Mouse (Mus musculus) hindbrain, embryonic 13.5 days (tissue): Measurements from ENCODE around the gene Nfia. TPM values are rescaled to one million over a fixed set of nuclear protein-coding genes. Genes with fewer than 3 reads are reported as not detected.

ENCODE experiments used
- ATAC-seq: fragments of 200-750 bp; cut with Nextera tagmentation; 2 replicates; pipeline ENCODE4 v1.8.0; 2017; ENCODE audit warnings: moderate TSS enrichment; ENCODE audit not compliant: low FRiP score
- H3K27ac ChIP-seq: fragments of 300-500 bp; sonication (generic); 2 replicates; pipeline ENCODE4 v1.5.1; 2015; ENCODE audit warnings: inconsistent platforms, mild to moderate bottlenecking, moderate library complexity
- H3K27me3 ChIP-seq: fragments of 300-500 bp; sonication (generic); 2 replicates; pipeline ENCODE4 v1.6.1; 2015; ENCODE audit warnings: mild to moderate bottlenecking, inconsistent platforms
- H3K36me3 ChIP-seq: fragments of 300-500 bp; sonication (generic); 2 replicates; pipeline ENCODE4 v1.6.1; 2015; ENCODE audit warnings: mild to moderate bottlenecking, inconsistent platforms
- H3K4me1 ChIP-seq: fragments of 300-500 bp; sonication (generic); replicated peaks from 2 replicates; pipeline ENCODE4 v1.6.1; 2015; ENCODE audit warnings: inconsistent platforms
- H3K4me2 ChIP-seq: fragments of 300-500 bp; sonication (generic); 2 replicates; pipeline ENCODE4 v1.6.1; 2015; ENCODE audit warnings: inconsistent platforms, mild to moderate bottlenecking, moderate library complexity
- H3K4me3 ChIP-seq: fragments of 300-500 bp; sonication (generic); 2 replicates; pipeline ENCODE4 v1.5.1; 2015; ENCODE audit warnings: mild to moderate bottlenecking, inconsistent platforms
- H3K9ac ChIP-seq: fragments of 300-500 bp; sonication (generic); 2 replicates; pipeline ENCODE4 v1.6.1; 2015; ENCODE audit warnings: mild to moderate bottlenecking, inconsistent platforms
- H3K9me3 ChIP-seq: fragments of 300-500 bp; sonication (generic); 2 replicates; pipeline ENCODE4 v1.6.1; 2016; ENCODE audit warnings: inconsistent platforms
- WGBS: fragments of 180-500 bp; shearing (Covaris S2); methylation state at CpG from one replicate; pipeline ENCODE4 v1.1.7; 2015; 5-methylcytosine and 5-hydroxymethylcytosine counted together
- polyA plus RNA-seq: library from polyadenylated mRNA; unstranded; fragments of >200 nt; fragmentation: Nextera tagmentation; extraction: Ambion mirVana; gene quantifications from 2 replicates; pipeline ENCODE4 v1.2.1, GENCODE M21; 2015

Nfia gene
- polyA plus RNA-seq, 1 experiment from 2014 or later: 53.2 TPM

DNA sequence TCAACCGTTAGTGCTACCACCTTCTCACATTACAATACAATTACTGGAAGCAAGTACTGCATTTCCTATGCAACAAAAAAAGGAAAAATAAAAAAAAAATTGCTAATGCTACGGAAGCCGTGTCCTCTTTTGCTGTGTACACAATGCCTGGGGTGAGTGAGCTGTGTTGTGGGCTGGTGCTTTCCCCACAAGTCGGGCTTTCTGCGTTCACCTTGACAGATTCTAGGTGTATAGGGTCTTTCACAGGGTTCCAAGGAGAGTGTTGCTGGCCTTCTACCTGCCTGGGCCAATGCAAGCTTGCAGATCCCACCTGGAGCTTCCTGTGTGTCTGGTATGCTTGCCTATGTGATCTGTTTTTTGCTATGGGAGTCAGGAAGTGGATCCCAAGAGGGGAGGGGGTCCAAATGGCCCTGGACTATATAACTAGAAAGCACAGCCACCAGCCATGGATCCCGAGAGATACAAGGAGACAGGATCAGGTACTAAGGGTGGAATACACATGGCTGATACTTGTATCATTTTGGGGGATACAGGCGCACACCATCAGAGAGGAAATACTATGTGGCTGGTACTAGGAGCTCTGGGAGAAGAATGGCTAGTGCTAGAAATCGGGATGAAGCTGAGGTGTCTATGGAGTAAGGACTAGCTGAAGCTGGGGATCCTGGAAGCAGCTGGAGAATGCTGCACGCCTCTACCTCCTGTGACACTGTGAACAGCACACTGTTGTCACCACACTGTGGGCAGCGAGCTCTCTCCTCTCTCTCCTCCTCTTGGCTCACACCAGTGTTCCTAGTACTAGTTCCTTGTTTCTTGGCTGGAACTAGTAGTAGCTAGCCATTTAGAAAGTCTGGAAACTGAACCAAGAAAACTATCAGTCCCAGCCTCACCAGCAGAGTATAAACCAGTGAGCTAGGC, 346.5 kb downstream of the Nfia start:
- Histone ChIP-seq H3K27ac (no peak overlapping the region), H3K4me3 (no peak overlapping the region), H3K9me3 (no peaks in the 10 kb centered on the region), H3K4me2 (no peak overlapping the region), H3K4me1 (no peaks in the 10 kb centered on the region), H3K27me3 (no peaks in the 10 kb centered on the region), H3K9ac (no peak overlapping the region), H3K36me3 (no peaks in the 10 kb centered on the region)
- 80% methylated on average over 10 of the region's 10 CpGs for WGBS
- ATAC-seq: no peak

GRCm38 (mm10) chr4:98119949-98120531, 347.5 kb downstream of the Nfia start:
- no peaks in the 10 kb centered on the region for H3K9me3 ChIP-seq
- H3K27ac ChIP-seq: no peak overlapping the region
- H3K4me2 ChIP-seq: no peak overlapping the region
- ATAC-seq: no peak
- WGBS: 77% methylated on average over 3 of the region's 3 CpGs
- no peaks in the 10 kb centered on the region for H3K27me3 ChIP-seq
- H3K4me3 ChIP-seq: no peak overlapping the region
- H3K36me3 ChIP-seq: no peaks in the 10 kb centered on the region
- H3K4me1 ChIP-seq: no peaks in the 10 kb centered on the region
- H3K9ac ChIP-seq: no peak overlapping the region

GRCm38 (mm10) chr4:98120706-98121340, 348.3 kb downstream of the Nfia start:
- WGBS: 89% methylated on average over 6 of the region's 6 CpGs
- no peak for ATAC-seq

DNA sequence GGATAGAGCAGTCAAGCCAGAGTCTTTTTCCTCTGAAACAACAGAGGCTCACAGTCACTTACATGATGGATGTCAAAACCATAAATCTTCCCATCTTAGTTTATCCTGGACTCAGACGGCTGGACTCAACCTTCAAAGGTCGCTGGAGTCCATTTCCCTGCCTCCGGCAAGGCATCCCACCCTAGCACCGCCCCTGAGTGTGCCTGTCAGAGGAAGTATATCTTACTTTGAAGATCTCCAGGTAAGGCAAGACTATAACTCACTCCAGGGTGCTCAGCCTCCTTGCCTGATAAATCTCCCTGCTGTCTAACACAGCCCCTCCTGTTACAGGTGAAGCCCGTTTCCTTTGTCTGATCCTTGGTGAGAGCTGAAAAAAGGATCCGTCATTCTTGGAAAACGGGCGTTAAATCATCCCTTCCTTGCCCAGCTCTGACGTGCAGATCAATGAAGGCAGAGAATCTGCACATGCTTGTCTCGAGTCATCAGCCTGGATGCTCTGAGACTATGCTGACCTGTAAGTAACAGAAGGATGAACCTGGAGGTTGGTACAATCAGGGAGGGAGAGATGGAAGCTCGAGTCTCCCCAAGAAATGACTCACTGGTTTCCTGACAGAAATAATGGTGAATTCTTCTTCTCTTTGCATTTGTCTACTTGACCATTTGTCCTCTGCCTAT, 353.6 kb downstream of the Nfia start:
- ATAC-seq: 0 out of 2 replicates have a peak, but pooled peaks have one; percentile 46
- 77% methylated on average over 11 of the region's 11 CpGs for WGBS

More at GRCm38 (mm10) chr4:98120706-98121340, 348.3 kb downstream of the Nfia start:
- no peak overlapping the region for H3K4me2 ChIP-seq
- no peaks in the 10 kb centered on the region for H3K9me3 ChIP-seq
- H3K27me3 ChIP-seq: no peaks in the 10 kb centered on the region
- no peaks in the 10 kb centered on the region for H3K36me3 ChIP-seq
- no peaks in the 10 kb centered on the region for H3K4me1 ChIP-seq
- H3K27ac ChIP-seq: no peak overlapping the region
- no peak overlapping the region for H3K9ac ChIP-seq
- H3K4me3 ChIP-seq: no peak overlapping the region

DNA sequence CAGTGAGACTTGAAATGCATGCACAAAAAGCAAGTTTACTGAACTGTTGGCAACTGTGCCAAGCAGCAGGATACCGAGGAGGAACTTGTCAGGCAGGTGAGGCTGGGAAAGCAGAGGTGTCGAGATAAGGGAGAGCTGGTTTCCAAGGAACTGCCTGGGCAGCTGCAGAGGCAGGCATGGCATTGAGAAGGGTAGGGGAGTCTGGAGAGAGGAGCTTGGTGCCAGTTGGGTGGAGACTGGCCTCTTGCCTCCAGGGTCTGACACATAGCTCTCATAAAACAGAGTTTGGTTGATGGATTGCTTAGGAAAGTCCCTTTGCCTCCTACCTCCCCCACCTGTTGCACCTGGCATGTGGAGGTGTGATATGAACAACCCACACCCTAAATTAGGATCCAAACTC, 358.3 kb downstream of the Nfia start:
- Histone ChIP-seq H3K9ac (no peak overlapping the region), H3K4me1 (no peaks in the 10 kb centered on the region), H3K36me3 (no peaks in the 10 kb centered on the region), H3K9me3 (peaks cover 6% of the 10 kb centered on the region; the same call in 1 of the 2 replicates), H3K4me2 (no peak overlapping the region), H3K27ac (no peak overlapping the region), H3K4me3 (no peak overlapping the region), H3K27me3 (no peaks in the 10 kb centered on the region)
- ATAC-seq: no peak
- 54% methylated on average over 2 of the region's 2 CpGs for WGBS

More for the DNA sequence above, 353.6 kb downstream of the Nfia start:
- Histone ChIP-seq H3K4me3 (no peak overlapping the region), H3K36me3 (no peaks in the 10 kb centered on the region), H3K4me1 (no peaks in the 10 kb centered on the region), H3K9ac (no peak overlapping the region), H3K27ac (no peak overlapping the region), H3K4me2 (no peak overlapping the region), H3K27me3 (no peaks in the 10 kb centered on the region), H3K9me3 (peaks cover 3% of the 10 kb centered on the region; the same call in 1 of the 2 replicates)

DNA sequence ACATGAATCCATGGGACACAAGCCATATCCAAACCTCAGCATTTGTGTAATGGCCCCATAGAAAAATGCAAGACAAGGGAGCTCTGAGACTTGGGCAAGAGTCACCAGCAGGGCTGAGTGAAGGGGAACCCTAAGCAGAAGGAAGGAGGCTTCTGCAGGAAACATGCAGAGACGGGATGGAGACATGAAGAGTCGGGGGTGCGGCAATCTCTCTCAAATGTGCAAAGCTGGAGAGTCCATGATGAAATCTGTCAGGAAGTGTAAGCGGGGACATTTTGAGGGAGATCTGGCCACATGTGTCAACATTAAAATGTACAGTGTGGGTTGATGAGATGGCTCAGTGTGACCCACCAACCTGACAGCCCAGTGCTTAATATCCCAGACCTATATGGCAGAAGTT, 361.5 kb downstream of the Nfia start:
- Histone ChIP-seq H3K36me3 (no peaks in the 10 kb centered on the region), H3K4me1 (no peaks in the 10 kb centered on the region), H3K4me2 (no peak overlapping the region), H3K27ac (no peak overlapping the region), H3K27me3 (no peaks in the 10 kb centered on the region), H3K9ac (no peak overlapping the region), H3K4me3 (no peak overlapping the region), H3K9me3 (0 out of 2 replicates have a peak, but pooled peaks cover 3% of the 10 kb centered on the region)
- no peak for ATAC-seq
- WGBS: 97% methylated on average over 4 of the region's 4 CpGs

GRCm38 (mm10) chr4:98136072-98136471, 363.5 kb downstream of the Nfia start:
- Histone ChIP-seq H3K4me1 (no peaks in the 10 kb centered on the region), H3K27ac (no peak overlapping the region), H3K9me3 (0 out of 2 replicates have a peak, but pooled peaks cover 3% of the 10 kb centered on the region), H3K4me3 (no peak overlapping the region), H3K36me3 (no peaks in the 10 kb centered on the region), H3K27me3 (no peaks in the 10 kb centered on the region), H3K4me2 (no peak overlapping the region), H3K9ac (no peak overlapping the region)
- WGBS: 95% methylated on average over 2 of the region's 2 CpGs
- ATAC-seq: no peak

GRCm38 (mm10) chr4:98142879-98143436, 370.4 kb downstream of the Nfia start:
- Histone ChIP-seq H3K36me3 (no peaks in the 10 kb centered on the region), H3K9me3 (no peaks in the 10 kb centered on the region), H3K27me3 (no peaks in the 10 kb centered on the region), H3K4me3 (no peak overlapping the region), H3K27ac (no peak overlapping the region), H3K4me1 (no peaks in the 10 kb centered on the region), H3K9ac (no peak overlapping the region), H3K4me2 (no peak overlapping the region)
- WGBS: 73% methylated on average over 1 of the region's 1 CpGs
- ATAC-seq: no peak

DNA sequence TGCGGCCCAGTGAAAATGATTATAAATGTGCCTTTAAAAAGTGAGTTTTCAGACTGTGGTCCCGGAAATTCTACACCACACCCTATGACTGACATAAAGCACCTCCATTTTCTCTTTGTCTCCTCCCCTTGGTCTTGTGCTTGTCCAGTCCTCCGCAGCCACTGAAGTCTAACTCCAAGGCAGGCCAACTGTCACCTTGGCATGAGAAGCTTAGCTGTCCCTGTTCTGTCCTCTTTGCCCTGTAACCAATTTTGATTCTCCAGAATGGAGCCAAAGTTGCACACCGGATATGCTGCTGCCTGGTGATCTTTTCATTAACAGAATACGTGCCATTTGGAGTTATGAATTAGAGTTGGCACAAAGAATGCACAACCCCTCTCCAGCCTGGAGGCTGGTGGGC, 378.0 kb downstream of the Nfia start:
- ATAC-seq: no peak
- H3K4me1 ChIP-seq: no peaks in the 10 kb centered on the region
- H3K36me3 ChIP-seq: no peaks in the 10 kb centered on the region
- no peaks in the 10 kb centered on the region for H3K9me3 ChIP-seq
- H3K27ac ChIP-seq: no peak overlapping the region
- H3K4me3 ChIP-seq: no peak overlapping the region
- no peaks in the 10 kb centered on the region for H3K27me3 ChIP-seq
- no peak overlapping the region for H3K9ac ChIP-seq
- WGBS: 87% methylated on average over 5 of the region's 5 CpGs
- H3K4me2 ChIP-seq: no peak overlapping the region

DNA sequence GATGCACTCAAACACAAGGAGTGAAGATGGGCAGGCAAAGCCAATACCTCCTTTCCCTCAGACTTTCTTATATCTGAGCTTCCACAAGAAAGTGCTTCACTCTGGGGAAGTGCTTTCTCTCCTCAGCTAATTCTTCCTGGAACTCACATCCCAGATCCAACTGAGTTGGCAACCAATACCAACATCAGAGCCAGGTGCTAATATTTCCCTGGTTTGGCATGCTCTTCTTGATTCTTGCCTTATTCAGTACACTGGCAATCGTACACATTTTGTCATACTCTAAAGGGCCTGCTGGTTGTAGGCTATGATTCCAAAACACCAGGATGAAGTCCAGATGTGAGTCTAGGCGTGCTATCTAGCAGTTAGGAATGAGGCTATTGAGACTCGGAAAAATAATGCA, 385.4 kb downstream of the Nfia start:
- Histone ChIP-seq H3K4me1 (no peaks in the 10 kb centered on the region), H3K4me2 (no peak overlapping the region), H3K4me3 (no peak overlapping the region), H3K36me3 (no peaks in the 10 kb centered on the region), H3K9me3 (no peaks in the 10 kb centered on the region), H3K27ac (no peak overlapping the region), H3K9ac (no peak overlapping the region), H3K27me3 (no peaks in the 10 kb centered on the region)
- 83% methylated on average over 3 of the region's 3 CpGs for WGBS
- ATAC-seq: no peak

DNA sequence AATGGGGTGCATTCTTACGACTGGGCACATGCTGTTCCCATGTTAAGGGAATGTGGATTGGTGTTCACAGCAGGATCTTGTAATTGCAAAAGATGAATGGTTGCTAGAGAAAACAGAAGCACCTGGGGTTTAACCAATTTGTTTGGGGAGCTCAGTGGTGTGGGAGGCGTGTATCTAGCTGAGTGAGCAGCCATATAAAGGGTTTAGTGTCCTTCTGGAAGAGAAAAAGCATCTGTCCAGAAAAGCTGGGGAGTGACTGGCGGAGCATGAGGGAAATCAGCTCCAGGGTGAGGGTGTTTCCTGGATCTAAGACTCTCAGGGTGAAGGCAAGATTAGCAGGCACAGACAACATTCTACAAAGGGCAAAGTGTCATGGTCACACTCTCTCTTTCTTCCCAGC, 393.8 kb downstream of the Nfia start:
- Histone ChIP-seq H3K27ac (no peak overlapping the region), H3K9me3 (peaks cover 9% of the 10 kb centered on the region), H3K36me3 (no peaks in the 10 kb centered on the region), H3K27me3 (no peaks in the 10 kb centered on the region), H3K4me2 (no peak overlapping the region), H3K9ac (no peak overlapping the region), H3K4me3 (no peak overlapping the region), H3K4me1 (0 out of 2 replicates have a peak, but pooled peaks cover 4% of the 10 kb centered on the region)
- no peak for ATAC-seq
- 30% methylated on average over 3 of the region's 3 CpGs for WGBS
